Mouse (Mus musculus) bone marrow macrophage, adult 2 months (primary cell): ENCODE measurements around the gene Ppp1r12a. TPM values are rescaled to one million over a fixed set of nuclear protein-coding genes. Genes with fewer than 3 reads are reported as not detected.

Experiments
- H3K27ac ChIP-seq: 2 replicates; pipeline ENCODE4 v1.5.1; 2012; ENCODE audit warnings: low read depth, low read length; ENCODE audit not compliant: insufficient read depth
- H3K4me1 ChIP-seq: 2 replicates; pipeline ENCODE4 v1.6.1; 2012; ENCODE audit warnings: low read length; ENCODE audit not compliant: control insufficient read depth, insufficient read depth
- H3K4me3 ChIP-seq: 2 replicates; pipeline ENCODE4 v1.5.1; 2012; ENCODE audit warnings: mild to moderate bottlenecking, low read length, moderate library complexity; ENCODE audit not compliant: insufficient read depth
- CTCF ChIP-seq: IDR thresholded peaks from 2 replicates; pipeline ENCODE4 v1.5.1; 2012; ENCODE audit warnings: low read depth, mild to moderate bottlenecking, low read length, moderate library complexity
- POLR2A ChIP-seq: IDR thresholded peaks from 2 replicates; pipeline ENCODE4 v1.6.1; 2012; ENCODE audit warnings: mild to moderate bottlenecking, low read depth, low read length, borderline replicate concordance
- polyA plus RNA-seq: library from polyadenylated mRNA; stranded (reverse); fragments of >200 nt; gene quantifications from 2 replicates; pipeline ENCODE4 v1.2.4, GENCODE M21; 2012; ENCODE audit not compliant: missing spikeins, insufficient read depth, insufficient read length

The Ppp1r12a gene
- polyA plus RNA-seq, 1 experiment = 84.8 TPM

DNA sequence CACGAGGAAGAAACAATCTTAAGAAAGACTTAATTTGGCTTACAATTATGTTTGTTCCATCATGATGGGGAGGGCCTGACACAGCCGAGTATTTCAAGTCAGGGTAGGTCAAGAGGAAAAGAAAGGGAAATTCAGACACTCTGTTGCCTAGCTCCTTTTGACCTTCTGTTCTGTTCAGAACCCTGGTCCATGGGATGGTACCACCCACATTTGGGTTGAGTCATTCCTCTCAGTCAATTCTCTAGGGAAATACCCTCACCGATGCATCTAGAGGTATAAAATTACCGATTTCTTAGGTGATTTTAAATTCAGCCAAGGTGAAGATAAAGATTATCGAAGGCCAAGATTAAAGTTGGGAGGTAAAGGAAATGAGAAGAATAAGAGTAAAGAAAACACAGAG lies 23.6 kb upstream of the Ppp1r12a start:
- Histone ChIP-seq H3K4me1 (peaks cover 4% of the 10 kb centered on the region; the same call in 1 of the 2 replicates), H3K4me3 (no peak overlapping the region), H3K27ac (no peak overlapping the region)
- TF ChIP-seq CTCF (no peak), POLR2A (no peak)

DNA sequence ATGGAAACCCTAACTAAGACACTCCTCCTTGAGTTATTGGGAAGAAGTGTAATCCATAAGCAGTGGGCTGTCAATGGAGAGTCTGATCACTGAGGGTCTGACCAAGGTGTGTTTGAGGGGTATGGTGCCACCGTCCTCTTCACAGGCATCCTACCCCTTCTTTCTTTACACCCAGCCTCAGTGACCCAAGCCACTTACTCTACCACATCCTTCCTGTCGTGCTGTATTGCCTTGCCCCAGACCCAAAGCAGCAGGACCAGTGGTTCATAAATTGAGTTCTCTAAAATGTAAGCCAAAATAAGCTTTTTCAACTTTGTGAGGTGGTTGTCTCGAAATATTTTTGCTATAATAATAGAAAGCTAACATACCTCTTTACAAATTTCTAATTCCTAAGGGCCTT lies 22.2 kb upstream of the Ppp1r12a start:
- no peak overlapping the region for H3K4me3 ChIP-seq
- H3K4me1 ChIP-seq = peaks cover 4% of the 10 kb centered on the region; the same call in 1 of the 2 replicates
- TF ChIP-seq CTCF (no peak), POLR2A (no peak)
- H3K27ac ChIP-seq = no peak overlapping the region

DNA sequence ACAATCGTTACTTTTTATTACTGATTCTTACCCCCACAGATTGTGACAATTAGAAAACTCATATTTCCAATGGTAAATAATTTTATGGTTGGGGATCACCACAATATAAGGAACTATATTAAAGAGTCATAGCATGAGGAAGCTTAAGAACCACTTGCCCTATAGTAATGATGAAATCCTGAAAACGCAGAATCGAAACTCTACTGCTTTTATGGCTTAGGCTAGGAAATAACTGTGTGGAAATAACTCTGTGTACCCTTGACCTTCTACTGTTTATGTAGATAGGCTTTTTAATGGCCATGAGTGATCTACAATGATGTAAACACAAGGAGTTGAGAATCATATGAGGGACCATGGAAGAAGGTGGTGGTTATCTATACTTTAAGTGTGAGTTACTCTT lies 21.3 kb upstream of the Ppp1r12a start:
- TF ChIP-seq POLR2A (no peak), CTCF (no peak)
- Histone ChIP-seq H3K27ac (no peak overlapping the region), H3K4me3 (no peak overlapping the region)

GRCm38 (mm10) chr10:108143991-108144525 lies 17.9 kb upstream of the Ppp1r12a start:
- Histone ChIP-seq H3K4me1 (peaks cover 4% of the 10 kb centered on the region; the same call in 1 of the 2 replicates), H3K4me3 (no peak overlapping the region), H3K27ac (no peak overlapping the region)
- TF ChIP-seq CTCF (no peak), POLR2A (no peak)

More for the DNA sequence above, 21.3 kb upstream of the Ppp1r12a start:
- peaks cover 4% of the 10 kb centered on the region; the same call in 1 of the 2 replicates for H3K4me1 ChIP-seq

- Histone ChIP-seq H3K4me3 (no peak overlapping the region), H3K27ac (no peak overlapping the region), H3K4me1 (peaks cover 4% of the 10 kb centered on the region; the same call in 1 of the 2 replicates)
- TF ChIP-seq POLR2A (no peak), CTCF (no peak)
Observed at GRCm38 (mm10) chr10:108145701-108146100, 16.3 kb upstream of the Ppp1r12a start.

DNA sequence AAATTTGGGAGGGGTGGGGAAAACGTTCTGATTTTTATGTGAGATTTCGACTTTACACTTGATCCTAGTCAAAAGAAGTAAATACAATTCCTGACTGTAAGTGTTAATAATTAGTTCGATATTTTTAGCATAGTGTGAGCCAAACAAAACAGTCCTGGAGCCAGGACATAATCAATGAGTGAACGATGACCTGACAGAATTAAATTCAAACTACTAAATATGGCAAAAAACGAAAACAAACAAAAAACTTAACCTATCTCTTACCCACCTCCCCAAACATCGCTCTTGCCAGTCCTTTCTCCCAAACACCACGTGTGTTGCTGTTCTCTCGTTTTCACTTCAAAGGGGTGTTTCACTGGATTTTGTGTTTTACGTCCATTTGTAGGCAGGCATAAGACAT lies 15.0 kb upstream of the Ppp1r12a start:
- TF ChIP-seq CTCF (no peak), POLR2A (no peak)

GRCm38 (mm10) chr10:108153301-108153700 lies 8.7 kb upstream of the Ppp1r12a start:
- TF ChIP-seq CTCF = no peak
- TF ChIP-seq POLR2A = no peak
- Histone ChIP-seq H3K4me3 (no peak overlapping the region), H3K4me1 (peaks cover 7% of the 10 kb centered on the region), H3K27ac (no peak overlapping the region)

More for the DNA sequence above, 15.0 kb upstream of the Ppp1r12a start:
- no peak overlapping the region for H3K4me3 ChIP-seq
- no peak overlapping the region for H3K27ac ChIP-seq
- H3K4me1 ChIP-seq = no peaks in the 10 kb centered on the region

DNA sequence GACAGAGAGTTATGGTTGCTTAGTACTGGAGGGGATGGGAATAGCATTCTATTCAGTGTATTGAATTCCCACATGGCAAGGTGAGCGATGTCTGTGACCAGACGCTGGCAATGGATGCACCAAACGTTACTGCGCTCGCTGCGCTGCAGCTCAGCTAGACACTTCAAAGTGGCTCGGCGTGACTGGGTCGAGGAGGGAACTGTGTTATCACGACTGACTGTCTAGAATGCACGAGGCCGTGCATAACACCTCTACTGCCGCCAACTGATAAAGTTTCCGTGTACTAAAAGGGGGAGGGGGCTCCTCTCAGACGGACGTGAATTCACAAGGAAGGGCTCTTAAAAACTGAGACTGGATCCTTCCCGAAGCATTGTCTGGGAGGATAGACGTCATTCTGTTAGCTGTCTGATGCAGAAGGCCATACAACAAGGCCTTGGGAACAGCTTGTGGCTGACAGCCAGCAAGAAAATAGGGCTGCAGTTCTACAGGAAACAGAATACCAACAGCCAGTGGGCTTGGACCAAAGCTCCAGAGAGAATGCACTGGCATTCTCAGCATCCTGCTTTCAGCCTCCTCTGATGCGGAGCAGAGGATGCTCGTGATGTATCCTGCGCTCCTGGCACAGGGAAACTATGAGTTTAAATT lies 6.8 kb upstream of the Ppp1r12a start:
- TF ChIP-seq CTCF (no peak), POLR2A (no peak)
- peaks cover 10% of the 10 kb centered on the region for H3K4me1 ChIP-seq
- H3K27ac ChIP-seq = no peak overlapping the region

DNA sequence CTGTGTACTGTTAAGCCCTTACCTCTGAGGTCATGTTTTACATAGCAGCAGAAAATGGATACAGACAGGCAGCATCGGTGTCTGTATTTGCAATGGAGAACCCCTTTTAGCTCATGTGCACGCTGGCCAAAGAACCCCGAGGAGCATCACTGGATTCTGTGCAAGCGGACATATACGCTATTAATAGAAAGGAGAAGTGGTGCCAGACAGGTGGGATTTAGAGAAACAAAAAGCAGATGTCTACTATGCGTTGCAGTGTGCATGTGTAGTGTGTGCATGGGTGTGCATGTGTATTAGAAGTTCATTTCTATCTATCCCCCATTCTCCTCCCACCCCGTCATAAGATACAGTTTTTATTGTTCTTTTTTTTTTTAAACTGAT lies 6.3 kb upstream of the Ppp1r12a start:
- Histone ChIP-seq H3K27ac (no peak overlapping the region), H3K4me1 (peaks cover 10% of the 10 kb centered on the region), H3K4me3 (no peak overlapping the region)
- TF ChIP-seq CTCF (no peak), POLR2A (no peak)

More for the DNA sequence above, 6.8 kb upstream of the Ppp1r12a start:
- H3K4me3 ChIP-seq = no peak overlapping the region

GRCm38 (mm10) chr10:108156128-108156527 lies 5.9 kb upstream of the Ppp1r12a start:
- Histone ChIP-seq H3K4me1 (peaks cover 10% of the 10 kb centered on the region), H3K27ac (no peak overlapping the region), H3K4me3 (no peak overlapping the region)
- TF ChIP-seq CTCF (no peak), POLR2A (no peak)

- Histone ChIP-seq H3K4me3 (no peak overlapping the region), H3K4me1 (peaks cover 11% of the 10 kb centered on the region), H3K27ac (no peak overlapping the region)
- TF ChIP-seq POLR2A = no peak
- TF ChIP-seq CTCF = no peak
Observed at GRCm38 (mm10) chr10:108159002-108159401, 3.0 kb upstream of the Ppp1r12a start.
